Mouse (Mus musculus) hindbrain, embryonic 12.5 days (tissue): Measurements from ENCODE around the gene Skint4. TPM values are rescaled to one million over a fixed set of nuclear protein-coding genes. Genes with fewer than 3 reads are reported as not detected.

Experiments
- ATAC-seq: fragments of 200-750 bp; cut with Nextera tagmentation; 2 replicates; pipeline ENCODE4 v1.8.0; 2017; ENCODE audit warnings: moderate TSS enrichment; ENCODE audit not compliant: low FRiP score
- H3K27ac ChIP-seq: fragments of 300-500 bp; sonication (generic); 2 replicates; pipeline ENCODE4 v1.5.1; 2016; ENCODE audit warnings: mild to moderate bottlenecking
- H3K27me3 ChIP-seq: fragments of 300-500 bp; sonication (generic); 2 replicates; pipeline ENCODE4 v1.6.1; 2016; ENCODE audit warnings: mild to moderate bottlenecking
- H3K36me3 ChIP-seq: fragments of 300-500 bp; sonication (generic); 2 replicates; pipeline ENCODE4 v1.6.1; 2016; ENCODE audit warnings: mild to moderate bottlenecking
- H3K4me1 ChIP-seq: fragments of 300-500 bp; sonication (generic); 2 replicates; pipeline ENCODE4 v1.6.1; 2016
- H3K4me2 ChIP-seq: fragments of 300-500 bp; sonication (generic); replicated peaks from 2 replicates; pipeline ENCODE4 v1.6.1; 2016; ENCODE audit warnings: mild to moderate bottlenecking
- H3K4me3 ChIP-seq: fragments of 300-500 bp; sonication (generic); 2 replicates; pipeline ENCODE4 v1.5.1; 2016; ENCODE audit warnings: mild to moderate bottlenecking
- H3K9ac ChIP-seq: fragments of 300-500 bp; sonication (generic); 2 replicates; pipeline ENCODE4 v1.6.1; 2016; ENCODE audit warnings: mild to moderate bottlenecking, moderate library complexity
- H3K9me3 ChIP-seq: fragments of 300-500 bp; sonication (generic); replicated peaks from 2 replicates; pipeline ENCODE4 v1.6.1; 2016; ENCODE audit warnings: mild to moderate bottlenecking
- polyA plus RNA-seq: library from polyadenylated mRNA; unstranded; fragments of >200 nt; fragmentation: Nextera tagmentation; extraction: Ambion mirVana; gene quantifications from 2 replicates; pipeline ENCODE4 v1.2.1, GENCODE M21; 2016

Gene Skint4
- not detected in 2 replicates for polyA plus RNA-seq

- H3K4me1 ChIP-seq: no peaks in the 10 kb centered on the region
- no peaks in the 10 kb centered on the region for H3K27me3 ChIP-seq
- no peak within 1 kb of the TSS for H3K9ac ChIP-seq
These were observed at the start of gene Skint4 for GRCm38 (mm10) chr4:112071716-112072115. Skint4 (plus strand) TSS chr4:112072016.

More at GRCm38 (mm10) chr4:112071716-112072115, at the start of gene Skint4:
- H3K4me2 ChIP-seq: no peak within 1 kb of the TSS
- 0 out of 2 replicates have a peak, but pooled peaks cover 4% of the 10 kb centered on the region for H3K9me3 ChIP-seq
- H3K4me3 ChIP-seq: no peak within 1 kb of the TSS
- H3K27ac ChIP-seq: no peak within 1 kb of the TSS
- no peak for ATAC-seq
- H3K36me3 ChIP-seq: no peaks in the 10 kb centered on the region

Other genes with a start within 250 kb of the Skint4 start
- gene Slc5a9, start 169.1 kb upstream of the Skint4 start, polyA plus RNA-seq: not detected in 2 replicates
- not detected in 2 replicates for gene Skint8, start 152.6 kb upstream of the Skint4 start, polyA plus RNA-seq
- gene Skint7, start 99.1 kb upstream of the Skint4 start, polyA plus RNA-seq: not detected in 2 replicates
- gene Skint1, start 65.7 kb upstream of the Skint4 start, polyA plus RNA-seq: not detected in 2 replicates
- not detected in 2 replicates for gene Skint3, start 160.2 kb downstream of the Skint4 start, polyA plus RNA-seq